Mouse (Mus musculus): ENCODE measurements at regions not wholly inside any gene's neighbourhood (a gene's known extent, or its start where the extent isn't known, plus 50 kb on each side); places are given as distances from the start of the nearest gene placed in this dataset.

GRCm38 (mm10) chr9:61862071-61862480 is 52.3 kb downstream of the Rplp1 start:
- DNase-seq, result no peak

DNA sequence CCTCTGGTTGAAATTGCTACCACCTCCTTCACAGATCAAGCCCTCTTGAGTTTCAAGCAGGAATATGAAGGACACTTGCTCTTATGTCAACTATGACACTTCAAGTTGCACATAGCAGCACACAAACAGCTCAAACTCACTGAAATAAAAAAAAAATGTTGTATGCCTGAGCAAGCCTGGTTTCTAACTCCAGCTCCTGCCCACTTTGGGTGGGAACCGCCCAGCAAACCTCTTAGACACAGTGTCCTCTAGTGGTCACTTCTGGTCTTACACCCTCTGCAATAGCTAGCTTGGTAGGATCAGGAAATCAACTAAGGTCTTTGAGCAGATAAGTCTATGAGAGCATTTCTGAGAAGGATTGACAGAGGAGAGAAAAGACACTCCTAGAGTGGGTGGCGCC is 54.2 kb downstream of the Rplp1 start:
- DNase-seq, result peak; percentile 22

GRCm38 (mm10) chr9:61859438-61859837 is 54.9 kb downstream of the Rplp1 start:
- DNase-seq, result no peak

DNA sequence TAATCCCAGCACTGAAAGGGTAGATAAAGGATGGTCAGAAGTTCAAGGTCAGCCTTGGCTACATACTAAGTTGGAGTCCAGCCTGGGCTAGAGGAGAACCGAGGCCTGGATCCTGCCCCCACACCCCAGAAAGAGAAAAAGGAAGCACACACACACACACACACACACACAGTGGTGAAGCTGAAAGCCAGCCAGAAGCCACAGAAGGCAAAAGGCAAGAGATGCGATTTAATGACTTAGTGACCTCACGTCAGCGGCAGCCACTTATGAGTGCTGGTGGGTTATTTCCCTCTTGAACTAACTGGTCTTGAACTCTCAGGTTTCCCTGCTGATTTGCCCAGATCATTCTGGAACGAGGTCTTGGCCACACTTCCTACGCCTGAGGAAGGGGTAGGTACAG is 56.5 kb downstream of the Rplp1 start:
- DNase-seq, result no peak

DNA sequence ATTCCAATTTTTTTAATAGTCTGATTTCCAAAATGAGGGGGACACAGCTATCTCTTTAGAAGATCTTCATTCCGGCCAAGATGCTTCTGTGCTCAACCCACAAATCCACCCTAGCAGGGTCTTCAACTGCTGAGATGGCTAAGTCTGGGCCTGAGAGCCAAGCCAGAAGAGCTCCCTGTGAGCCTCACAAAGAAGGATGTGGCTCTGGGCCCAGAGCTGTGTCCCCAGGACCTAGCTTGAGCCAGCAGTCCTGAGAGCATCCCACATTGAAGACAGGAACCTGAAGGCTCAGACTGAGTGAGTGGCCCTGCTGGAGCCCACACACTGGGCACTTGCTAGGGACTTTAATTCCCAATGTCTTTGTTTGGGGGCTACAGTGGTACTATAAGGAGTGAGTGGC is 57.7 kb downstream of the Rplp1 start:
- DNase-seq, result peak; percentile 29

GRCm38 (mm10) chr9:61855686-61856085 is 58.7 kb downstream of the Rplp1 start:
- no peak for DNase-seq

- no peak for DNase-seq
These were observed 60.5 kb downstream of the Rplp1 start for GRCm38 (mm10) chr9:61853841-61854240.

DNA sequence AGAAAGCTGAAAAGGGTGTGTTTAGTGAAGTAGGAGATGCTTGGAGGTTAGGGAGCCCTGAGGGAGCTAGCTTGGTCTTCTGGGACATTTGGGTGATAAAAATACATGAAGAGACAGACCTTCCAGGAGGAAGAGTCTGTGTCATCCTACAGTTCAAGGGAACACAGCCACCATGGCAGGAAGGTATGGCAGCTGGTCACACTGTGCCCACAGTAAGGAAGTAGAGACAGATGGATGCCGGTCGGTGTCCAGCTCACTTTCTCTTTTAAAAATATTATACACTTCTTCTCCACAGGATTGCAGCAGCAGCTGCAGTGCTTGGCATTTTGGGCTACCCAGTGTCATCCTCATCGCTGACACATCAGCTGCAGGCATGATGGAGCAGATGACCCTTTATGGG is 63.0 kb downstream of the Rplp1 start:
- DNase-seq, result peak; percentile 44

- no peak for DNase-seq
These were observed 65.9 kb downstream of the Rplp1 start for GRCm38 (mm10) chr9:61848401-61848800.

GRCm38 (mm10) chr9:61847496-61847895 is 66.8 kb downstream of the Rplp1 start:
- no peak for DNase-seq

GRCm38 (mm10) chr9:61844645-61845044 is 69.7 kb downstream of the Rplp1 start:
- DNase-seq, result no peak

DNA sequence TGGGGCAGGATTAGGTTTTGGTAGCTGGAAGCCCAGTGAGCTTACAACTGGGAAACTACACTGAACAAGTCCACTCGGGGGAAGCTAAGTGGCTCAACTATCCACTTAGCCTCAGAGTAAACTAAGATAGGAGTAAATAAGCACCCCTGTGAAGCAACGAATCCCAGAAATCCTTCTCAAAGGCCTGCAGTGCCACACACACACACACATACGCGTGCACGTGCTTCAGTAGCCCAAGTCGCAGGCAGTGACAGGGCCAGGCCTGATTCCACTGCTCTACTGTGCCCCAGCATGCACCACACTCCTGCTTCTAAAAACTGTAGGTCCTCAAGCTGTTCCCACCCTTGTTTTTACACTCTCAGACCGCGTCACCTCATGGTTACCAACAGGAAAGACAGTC is 70.2 kb downstream of the Rplp1 start:
- no peak for DNase-seq

GRCm38 (mm10) chr9:61843513-61843912 is 70.8 kb downstream of the Rplp1 start:
- no peak for DNase-seq

DNA sequence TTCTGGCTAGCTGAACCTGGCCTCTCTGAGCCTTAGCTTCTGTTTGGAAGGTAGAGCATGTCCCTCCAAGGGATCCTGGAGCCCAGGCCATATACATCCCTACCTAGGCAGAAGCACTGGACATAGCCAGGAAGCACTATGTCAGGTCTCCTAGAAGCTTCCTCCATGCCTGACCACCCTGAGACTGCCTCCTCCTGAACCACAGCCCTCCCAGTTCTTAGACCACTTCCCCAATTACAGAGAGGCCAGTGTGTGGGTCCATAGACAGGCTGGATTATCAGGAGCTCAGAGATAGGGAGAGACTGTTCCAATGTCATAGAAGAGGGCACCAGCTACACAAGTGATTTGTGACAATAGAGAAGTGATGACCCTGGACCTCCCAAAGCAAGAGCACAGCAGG is 72.0 kb downstream of the Rplp1 start:
- DNase-seq, result no peak

DNA sequence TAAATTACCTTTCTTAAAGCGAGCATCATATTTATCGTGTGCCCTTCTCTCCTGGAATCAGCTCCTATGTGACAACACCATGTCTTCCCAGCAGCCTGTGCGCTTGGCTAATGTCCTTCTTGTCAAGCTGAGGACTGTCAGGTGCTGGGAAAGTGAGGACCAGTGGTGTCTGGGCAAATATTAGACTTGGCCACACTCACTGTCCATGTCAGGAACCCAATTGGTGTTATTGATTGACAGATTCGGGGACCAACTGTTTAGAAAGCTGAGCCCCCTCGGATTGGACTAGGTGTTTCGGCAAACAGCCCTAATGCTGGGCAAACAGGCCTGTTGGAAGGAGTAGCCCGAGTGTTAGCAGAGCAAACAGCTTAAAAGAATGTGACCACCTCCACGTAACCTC is 73.1 kb downstream of the Rplp1 start:
- no peak for DNase-seq

- DNase-seq, result no peak
These were observed 74.0 kb downstream of the Rplp1 start for GRCm38 (mm10) chr9:61840353-61840752.

DNA sequence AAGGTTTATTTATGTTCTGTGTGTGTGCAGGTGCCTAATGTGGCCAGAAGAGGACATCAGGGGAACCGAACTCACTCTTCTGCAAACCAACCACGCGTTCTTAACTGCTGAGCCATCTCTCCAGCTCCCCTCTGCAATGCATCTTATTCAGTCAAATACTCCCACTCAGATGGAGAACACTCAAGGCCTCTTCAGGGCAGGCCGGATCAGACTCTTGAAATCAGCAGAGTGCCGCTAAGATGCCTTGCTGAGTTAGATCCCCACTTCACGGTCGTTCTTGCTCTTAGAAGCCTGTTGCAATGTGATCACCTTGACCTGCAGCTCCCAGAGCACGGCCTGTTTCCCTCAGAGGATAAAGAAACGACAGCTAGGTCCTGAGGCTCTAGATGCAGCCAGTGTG is 81.1 kb downstream of the Rplp1 start:
- DNase-seq, result no peak

DNA sequence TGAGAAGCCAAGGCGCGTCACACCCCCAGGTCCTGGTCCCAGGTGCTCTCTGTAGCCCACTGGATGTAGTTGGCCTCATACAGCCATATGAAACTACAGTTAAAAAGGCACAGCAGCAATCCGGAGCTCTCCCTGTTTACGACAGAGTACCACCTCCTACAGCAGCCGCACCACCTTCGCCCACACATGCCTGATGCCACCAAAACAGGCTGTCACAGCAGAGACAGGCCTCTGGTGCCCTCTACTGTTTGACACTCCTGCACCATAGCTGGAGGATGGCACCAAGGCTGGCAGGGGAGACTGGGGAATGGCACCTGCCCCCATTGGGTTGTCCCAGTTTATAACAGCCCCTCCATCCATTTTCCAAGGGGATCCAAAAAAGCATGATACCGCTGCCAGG is 84.1 kb downstream of the Rplp1 start:
- DNase-seq, result peak; percentile 78

- DNase-seq, result no peak
These were observed 84.6 kb downstream of the Rplp1 start for GRCm38 (mm10) chr9:61829736-61830135.

- no peak for DNase-seq
These were observed 85.0 kb downstream of the Rplp1 start for GRCm38 (mm10) chr9:61829301-61829700.

DNA sequence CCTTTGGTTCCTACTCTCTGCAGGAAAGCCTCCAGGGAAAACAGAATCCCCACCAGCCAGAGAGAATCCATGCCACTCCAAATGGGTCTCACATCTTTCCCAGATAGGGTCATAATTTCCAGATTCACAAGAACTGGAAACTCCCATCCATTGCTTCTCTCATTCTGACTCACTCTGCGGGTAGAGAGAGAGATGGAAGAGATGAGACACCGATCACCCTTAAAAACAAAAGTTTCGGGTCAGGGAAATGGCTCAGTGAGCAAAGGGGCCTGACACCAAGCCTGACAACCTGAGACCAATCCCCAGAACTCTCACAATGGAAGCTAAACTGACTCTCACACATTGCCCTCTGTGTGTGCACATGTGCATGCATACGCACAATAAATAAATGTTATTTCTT is 86.6 kb downstream of the Rplp1 start:
- no peak for DNase-seq

GRCm38 (mm10) chr9:61827014-61827413 is 87.3 kb downstream of the Rplp1 start:
- no peak for DNase-seq

GRCm38 (mm10) chr9:61826415-61826814 is 87.9 kb downstream of the Rplp1 start:
- DNase-seq, result no peak

DNA sequence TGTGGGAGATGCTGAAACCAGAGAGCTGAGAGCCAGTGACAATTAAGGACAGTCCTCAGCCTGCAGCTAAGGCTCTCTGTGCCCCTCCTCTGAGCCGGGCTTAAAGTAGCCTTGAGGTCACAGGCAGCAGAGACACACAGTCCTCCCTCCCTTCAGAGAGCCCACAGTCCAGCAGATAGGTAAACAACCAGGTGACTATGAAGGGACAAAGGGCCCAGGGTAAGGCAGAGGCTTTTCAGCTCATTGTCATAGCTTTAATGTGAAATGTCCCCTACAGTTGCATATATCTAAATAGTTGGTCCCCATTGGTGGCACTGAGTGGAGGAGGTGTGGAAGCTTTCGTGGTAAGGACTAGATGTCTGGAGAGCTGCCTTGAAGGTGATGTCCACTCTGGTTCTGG is 88.5 kb downstream of the Rplp1 start:
- DNase-seq, result no peak

- DNase-seq, result no peak
These were observed 94.5 kb downstream of the Rplp1 start for GRCm38 (mm10) chr9:61819836-61820235.

DNA sequence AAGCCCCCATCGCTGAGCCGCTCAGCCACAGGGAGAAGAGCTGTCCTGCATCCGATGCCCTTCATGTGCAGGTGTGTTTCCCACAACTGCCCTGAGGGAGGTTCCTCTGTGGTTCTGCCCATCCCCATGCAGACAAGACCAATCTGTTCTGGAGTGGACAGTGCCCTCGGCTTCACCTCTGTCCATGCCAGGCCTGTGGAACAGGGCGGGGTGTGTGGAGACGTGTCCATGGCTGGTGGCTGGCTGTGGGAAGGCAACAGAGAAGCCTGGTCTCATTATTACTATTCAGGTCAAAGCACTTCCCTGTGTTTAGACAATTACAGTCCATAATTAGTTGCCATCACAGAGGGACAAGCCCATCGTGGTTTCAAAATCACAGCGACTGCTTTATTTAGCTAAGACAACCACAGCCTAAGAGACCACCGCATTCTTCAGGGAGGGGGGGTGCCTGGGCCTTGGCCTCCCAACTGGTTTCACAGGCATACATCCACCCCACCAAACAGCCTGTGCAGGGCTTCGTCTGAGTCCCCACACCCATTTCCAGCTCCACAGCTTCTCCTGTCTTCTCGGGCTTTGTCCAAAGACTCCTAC is 97.7 kb downstream of the Rplp1 start:
- no peak for DNase-seq

Measured in cerebellum, adult 9-10 months (tissue).